Mouse (Mus musculus): Measurements from ENCODE around the gene Yipf4. TPM values are rescaled to one million over a fixed set of nuclear protein-coding genes. Genes with fewer than 3 reads are reported as not detected.
"Not testable (repeated sequence)": the region's sequence is repeated elsewhere in the genome, so short reads cannot be mapped to it uniquely, and the experiment has no call there.

Yipf4 gene
- polyA plus RNA-seq, 1 experiment: 82.5 TPM

DNA sequence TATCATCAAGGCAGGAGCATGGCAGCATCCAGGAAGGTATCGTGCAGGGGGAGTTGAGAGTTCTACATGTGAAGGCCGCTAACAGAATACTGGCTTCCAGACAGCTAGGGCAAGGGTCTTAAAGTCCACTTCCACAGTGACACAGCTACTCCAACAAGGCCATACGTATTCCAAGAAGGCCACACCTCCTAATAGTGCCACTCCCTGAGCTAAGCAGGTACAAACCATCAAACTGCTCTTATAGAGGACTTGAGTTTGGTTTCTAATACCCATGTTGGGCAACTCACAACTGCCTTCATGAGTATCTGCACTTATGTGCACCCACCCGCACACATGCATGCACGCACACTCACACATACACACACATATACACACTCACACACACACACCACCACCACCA, 32.5 kb upstream of the Yipf4 start:
- TF ChIP-seq EP300 (IDR thresholded peaks at IDR 0.05; ENCODE audit: insufficient read depth, low read depth, low read length) (no peak), CTCF (IDR thresholded peaks at IDR 0.05; ENCODE audit: low read depth, low read length) (no peak), POLR2A (IDR thresholded peaks at IDR 0.05; ENCODE audit: insufficient read depth, low read length) (no peak)
- Histone ChIP-seq H3K27me3 (ENCODE audit: control insufficient read depth, insufficient read depth, low read length, poor library complexity, severe bottlenecking) (no peaks in the 10 kb centered on the region), H3K9me3 (replicated peaks; ENCODE audit: control insufficient read depth, insufficient read depth, low read length, poor library complexity, severe bottlenecking) (peaks cover 4% of the 10 kb centered on the region; the same call in 1 of the 2 replicates), H3K4me3 (ENCODE audit: low read depth, low read length) (no peak overlapping the region), H3K4me1 (ENCODE audit: control insufficient read depth, insufficient read depth, low read length) (peaks cover 3% of the 10 kb centered on the region), H3K36me3 (ENCODE audit: control insufficient read depth, insufficient read depth, low read length, poor library complexity, severe bottlenecking) (no peaks in the 10 kb centered on the region), H3K9ac (ENCODE audit: low read depth, poor library complexity, severe bottlenecking) (no peak overlapping the region), H3K27ac (ENCODE audit: insufficient read depth, low read length) (no peak overlapping the region)

DNA sequence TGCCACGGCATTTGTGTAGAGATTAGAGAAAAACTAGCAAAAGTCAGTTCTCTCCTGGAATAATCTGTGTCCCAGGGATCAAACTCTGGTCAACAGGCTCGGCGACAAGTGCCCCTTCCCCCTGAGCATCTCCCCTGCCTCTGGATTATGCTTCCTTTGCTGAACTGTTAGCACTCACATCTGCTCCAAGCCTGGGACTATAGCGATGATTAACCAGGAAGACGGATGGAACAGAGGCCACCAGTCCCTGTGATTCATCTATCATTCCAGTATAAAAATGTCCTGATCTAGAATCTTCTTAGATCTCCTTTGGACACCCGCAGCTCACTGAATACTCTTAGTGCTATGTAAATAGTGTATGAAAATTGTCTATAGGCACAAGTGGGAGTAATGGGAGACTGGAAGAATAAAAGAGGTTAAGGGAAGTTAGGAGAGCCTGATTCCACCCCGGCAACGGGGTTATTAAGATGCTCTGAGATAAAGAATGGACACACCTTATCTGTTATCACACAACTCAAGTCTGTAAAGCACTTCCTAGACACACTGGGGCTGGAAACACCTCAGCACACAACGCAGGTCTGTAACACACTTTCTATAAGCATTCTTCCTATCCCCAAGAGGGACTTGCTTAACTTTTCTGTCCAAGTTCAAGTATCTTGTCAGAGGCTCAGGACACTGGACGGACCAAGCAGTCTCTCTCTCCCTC, 31.2 kb upstream of the Yipf4 start:
- Histone ChIP-seq H3K4me3 (ENCODE audit: low read depth, low read length) (no peak overlapping the region), H3K36me3 (ENCODE audit: control insufficient read depth, insufficient read depth, low read length, poor library complexity, severe bottlenecking) (no peaks in the 10 kb centered on the region), H3K27me3 (ENCODE audit: control insufficient read depth, insufficient read depth, low read length, poor library complexity, severe bottlenecking) (no peaks in the 10 kb centered on the region), H3K9ac (ENCODE audit: low read depth, poor library complexity, severe bottlenecking) (no peak overlapping the region), H3K27ac (ENCODE audit: insufficient read depth, low read length) (no peak overlapping the region), H3K9me3 (replicated peaks; ENCODE audit: control insufficient read depth, insufficient read depth, low read length, poor library complexity, severe bottlenecking) (peaks cover 4% of the 10 kb centered on the region; the same call in 1 of the 2 replicates), H3K4me1 (ENCODE audit: control insufficient read depth, insufficient read depth, low read length) (peaks cover 6% of the 10 kb centered on the region)
- no peak for TF ChIP-seq CTCF (IDR thresholded peaks at IDR 0.05; ENCODE audit: low read depth, low read length)
- TF ChIP-seq EP300 (IDR thresholded peaks at IDR 0.05; ENCODE audit: insufficient read depth, low read depth, low read length): no peak
- TF ChIP-seq POLR2A (IDR thresholded peaks at IDR 0.05; ENCODE audit: insufficient read depth, low read length): no peak

DNA sequence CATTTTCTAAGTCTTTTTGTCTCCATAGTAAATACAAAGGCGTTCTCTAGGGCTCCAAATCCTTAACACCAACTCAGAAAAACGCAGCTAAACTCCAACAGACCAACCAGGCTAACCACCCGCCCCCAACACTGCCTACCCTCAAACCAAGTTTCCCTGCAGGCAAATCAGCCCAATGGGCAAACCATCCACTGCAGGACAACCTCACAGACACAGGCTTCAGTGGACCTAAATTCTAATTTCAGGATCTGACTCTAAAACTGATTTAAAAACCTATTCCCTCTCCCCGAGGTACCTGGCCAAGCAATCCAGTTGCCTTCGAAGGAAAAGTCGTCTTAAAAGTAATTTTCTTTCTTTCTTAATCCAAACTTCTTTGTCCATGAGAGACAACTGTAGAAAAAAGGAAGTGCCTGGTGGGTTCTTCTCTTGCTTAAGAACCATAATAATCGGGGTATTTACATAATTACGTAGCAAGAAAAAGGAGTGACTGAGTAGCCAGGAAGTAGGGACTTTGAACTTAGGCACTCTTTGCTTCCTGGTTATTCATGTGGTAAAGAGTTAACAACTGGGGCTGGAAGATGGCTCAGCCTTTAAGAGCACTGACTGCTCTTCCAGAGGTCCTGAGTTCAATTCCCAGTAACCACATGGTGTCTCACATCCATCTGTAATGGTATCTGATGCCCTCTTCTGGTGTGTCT, 30.4 kb upstream of the Yipf4 start, which contains the start of gene Nlrc4:
TSS of gene Nlrc4 (minus strand) at position 432 of the 698 bp plus-strand sequence.
- H3K27ac ChIP-seq (ENCODE audit: insufficient read depth, low read length): no peak within 1 kb of the TSS
- H3K9ac ChIP-seq (ENCODE audit: low read depth, poor library complexity, severe bottlenecking): no peak within 1 kb of the TSS
- TF ChIP-seq EP300 (IDR thresholded peaks at IDR 0.05; ENCODE audit: insufficient read depth, low read depth, low read length) (no peak), CTCF (IDR thresholded peaks at IDR 0.05; ENCODE audit: low read depth, low read length) (no peak), POLR2A (IDR thresholded peaks at IDR 0.05; ENCODE audit: insufficient read depth, low read length) (no peak)
- peaks cover 6% of the 10 kb centered on the region for H3K4me1 ChIP-seq (ENCODE audit: control insufficient read depth, insufficient read depth, low read length)
- H3K27me3 ChIP-seq (ENCODE audit: control insufficient read depth, insufficient read depth, low read length, poor library complexity, severe bottlenecking): no peaks in the 10 kb centered on the region
- no peak within 1 kb of the TSS for H3K4me3 ChIP-seq (ENCODE audit: low read depth, low read length)
- 0 out of 2 replicates have a peak, but pooled peaks cover 1% of the 10 kb centered on the region for H3K9me3 ChIP-seq (replicated peaks; ENCODE audit: control insufficient read depth, insufficient read depth, low read length, poor library complexity, severe bottlenecking)
- no peaks in the 10 kb centered on the region for H3K36me3 ChIP-seq (ENCODE audit: control insufficient read depth, insufficient read depth, low read length, poor library complexity, severe bottlenecking)

- peaks cover 5% of the 10 kb centered on the region for H3K4me1 ChIP-seq (ENCODE audit: control insufficient read depth, insufficient read depth, low read length)
- H3K4me3 ChIP-seq (ENCODE audit: low read depth, low read length): no peak overlapping the region
- H3K36me3 ChIP-seq (ENCODE audit: control insufficient read depth, insufficient read depth, low read length, poor library complexity, severe bottlenecking): no peaks in the 10 kb centered on the region
- TF ChIP-seq POLR2A (IDR thresholded peaks at IDR 0.05; ENCODE audit: insufficient read depth, low read length) (no peak), CTCF (IDR thresholded peaks at IDR 0.05; ENCODE audit: low read depth, low read length) (no peak), EP300 (IDR thresholded peaks at IDR 0.05; ENCODE audit: insufficient read depth, low read depth, low read length) (no peak)
- no peaks in the 10 kb centered on the region for H3K9me3 ChIP-seq (replicated peaks; ENCODE audit: control insufficient read depth, insufficient read depth, low read length, poor library complexity, severe bottlenecking)
- no peak overlapping the region for H3K9ac ChIP-seq (ENCODE audit: low read depth, poor library complexity, severe bottlenecking)
- H3K27ac ChIP-seq (ENCODE audit: insufficient read depth, low read length): no peak overlapping the region
- H3K27me3 ChIP-seq (ENCODE audit: control insufficient read depth, insufficient read depth, low read length, poor library complexity, severe bottlenecking): no peaks in the 10 kb centered on the region
Measured at GRCm38 (mm10) chr17:74463510-74463909, 25.8 kb upstream of the Yipf4 start.

DNA sequence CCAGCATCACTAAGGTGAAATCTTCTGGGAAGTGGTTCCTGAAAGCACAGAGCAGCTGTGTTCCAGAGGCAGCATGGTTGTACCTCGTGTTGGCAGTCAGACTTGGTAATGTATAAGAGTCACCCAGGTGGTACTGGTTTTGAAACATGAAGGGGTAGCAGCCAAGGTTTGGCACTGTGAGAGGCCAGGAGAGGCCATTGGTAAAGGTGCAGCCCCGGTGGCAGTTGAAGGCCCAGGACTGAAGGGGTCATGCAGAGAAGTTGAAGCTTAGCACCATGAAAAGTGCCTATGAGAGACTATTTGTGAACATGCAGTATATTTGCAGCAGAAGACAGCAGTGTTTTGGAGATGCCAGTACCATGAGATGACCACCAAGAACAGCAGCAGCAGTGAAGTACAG, 21.3 kb upstream of the Yipf4 start:
- not testable (repeated sequence) for H3K27ac ChIP-seq (ENCODE audit: insufficient read depth, low read length); H3K27me3 ChIP-seq (ENCODE audit: control insufficient read depth, insufficient read depth, low read length, poor library complexity, severe bottlenecking); H3K9ac ChIP-seq (ENCODE audit: low read depth, poor library complexity, severe bottlenecking); H3K4me1 ChIP-seq (ENCODE audit: control insufficient read depth, insufficient read depth, low read length); H3K36me3 ChIP-seq (ENCODE audit: control insufficient read depth, insufficient read depth, low read length, poor library complexity, severe bottlenecking); H3K9me3 ChIP-seq (replicated peaks; ENCODE audit: control insufficient read depth, insufficient read depth, low read length, poor library complexity, severe bottlenecking); H3K4me3 ChIP-seq (ENCODE audit: low read depth, low read length)

DNA sequence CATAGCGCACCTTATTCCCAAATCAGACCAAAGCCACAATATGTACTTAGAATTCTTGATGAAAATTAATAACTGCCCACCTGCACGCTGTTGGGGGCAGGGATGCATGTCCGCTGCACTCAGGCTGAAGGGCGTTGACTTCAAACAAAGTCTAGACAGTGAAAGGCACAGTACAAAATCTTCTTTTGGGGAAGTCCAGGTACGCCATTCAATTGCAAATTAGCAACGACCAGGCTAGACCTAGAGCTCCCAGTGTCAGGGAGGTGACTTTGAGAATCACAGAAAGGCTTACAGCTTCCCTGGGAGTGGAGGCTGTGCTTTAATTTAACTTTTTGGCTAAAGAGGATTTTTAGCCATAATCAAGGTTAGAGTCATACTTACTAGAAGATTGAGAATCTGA, 19.2 kb upstream of the Yipf4 start:
- not testable (repeated sequence) for H3K4me1 ChIP-seq (ENCODE audit: control insufficient read depth, insufficient read depth, low read length); H3K9ac ChIP-seq (ENCODE audit: low read depth, poor library complexity, severe bottlenecking); H3K9me3 ChIP-seq (replicated peaks; ENCODE audit: control insufficient read depth, insufficient read depth, low read length, poor library complexity, severe bottlenecking); H3K36me3 ChIP-seq (ENCODE audit: control insufficient read depth, insufficient read depth, low read length, poor library complexity, severe bottlenecking); H3K27me3 ChIP-seq (ENCODE audit: control insufficient read depth, insufficient read depth, low read length, poor library complexity, severe bottlenecking); H3K4me3 ChIP-seq (ENCODE audit: low read depth, low read length)
- TF ChIP-seq EP300 (IDR thresholded peaks at IDR 0.05; ENCODE audit: insufficient read depth, low read depth, low read length): peak; percentile 91
- peak overlapping the region; percentile 89 for H3K27ac ChIP-seq (ENCODE audit: insufficient read depth, low read length)
